Mouse (Mus musculus): ENCODE results near the gene Llgl2. TPM values are rescaled to one million over a fixed set of nuclear protein-coding genes. Genes with fewer than 3 reads are reported as not detected.

Gene Llgl2
- total and polyA plus RNA-seq, 3 experiments, result 18.4 to 20.3 (median 19.4) TPM

DNA sequence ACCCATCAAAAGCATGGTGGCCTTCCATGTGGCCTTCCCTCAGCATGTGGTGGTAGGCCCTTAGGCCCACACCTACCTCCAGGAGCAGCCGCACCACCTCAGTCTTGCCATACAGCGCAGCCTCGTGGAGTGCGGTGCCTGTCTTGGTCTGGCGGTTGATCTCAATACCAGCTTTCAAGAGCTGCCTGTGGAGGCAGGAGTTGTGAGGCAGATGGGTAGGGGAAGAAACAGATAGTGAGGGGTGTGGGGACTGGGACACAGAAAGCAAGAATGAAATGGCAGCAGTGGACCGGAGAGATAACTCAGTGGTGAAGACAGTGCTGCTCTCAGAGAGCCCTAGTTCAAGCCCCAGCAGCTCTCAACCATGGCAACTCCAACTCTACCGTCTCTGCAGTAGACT is 18.8 kb upstream of the Llgl2 start:
- TF ChIP-seq POLR2A (IDR thresholded peaks at IDR 0.05; ENCODE audit: insufficient read depth, low read depth, low read length) (no peak), EP300 (IDR thresholded peaks at IDR 0.05; ENCODE audit: insufficient read depth, low read depth, low read length) (no peak), CTCF (IDR thresholded peaks at IDR 0.05) (no peak)
- no peak for DNase-seq
- Histone ChIP-seq H3K36me3 (ENCODE audit: control insufficient read depth, insufficient read depth, low read length) (peaks cover 9% of the 10 kb centered on the region), H3K4me3 (no peak overlapping the region), H3K4me1 (ENCODE audit: control insufficient read depth, insufficient read depth, low read length) (peaks cover 21% of the 10 kb centered on the region), H3K79me2 (replicated peaks; ENCODE audit: control insufficient read depth, insufficient read depth, low read length) (0 out of 2 replicates have a peak, but pooled peaks cover 3% of the 10 kb centered on the region), H3K27me3 (ENCODE audit: control insufficient read depth, insufficient read depth, low read length) (no peaks in the 10 kb centered on the region), H3K9ac (ENCODE audit: low read depth, low read length) (no peak overlapping the region), H3K27ac (no peak overlapping the region)
- 90% methylated on average over 7 of the region's 7 CpGs for WGBS
- intact Hi-C loops (cut with DNase I), result no loop called here

DNA sequence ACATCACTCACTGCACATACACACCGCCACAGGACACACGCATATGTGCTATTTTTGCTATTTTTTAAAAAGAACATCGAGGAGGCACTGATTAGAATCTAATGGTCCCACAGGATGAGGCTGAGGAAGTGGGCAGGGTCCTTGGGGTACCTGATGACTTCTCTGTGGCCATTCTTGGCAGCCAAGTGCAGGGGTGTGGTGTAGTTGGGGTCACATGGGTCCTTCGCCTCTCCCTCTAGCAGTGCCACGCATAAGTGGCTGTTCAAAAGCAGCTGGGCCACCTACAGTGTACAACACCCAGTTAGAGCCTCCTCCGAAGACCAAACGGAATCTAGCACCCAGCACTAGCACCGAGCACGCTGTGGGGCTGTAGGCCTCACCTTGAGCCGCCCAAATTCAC is 17.7 kb upstream of the Llgl2 start:
- H3K79me2 ChIP-seq (replicated peaks; ENCODE audit: control insufficient read depth, insufficient read depth, low read length), result peaks cover 3% of the 10 kb centered on the region; the same call in 1 of the 2 replicates
- intact Hi-C loops (cut with DNase I), result no loop called here
- peaks cover 23% of the 10 kb centered on the region for H3K4me1 ChIP-seq (ENCODE audit: control insufficient read depth, insufficient read depth, low read length)
- peak overlapping the region; percentile 94 for H3K27ac ChIP-seq
- no peak for TF ChIP-seq CTCF (IDR thresholded peaks at IDR 0.05)
- TF ChIP-seq EP300 (IDR thresholded peaks at IDR 0.05; ENCODE audit: insufficient read depth, low read depth, low read length), result 0 out of 2 replicates have a peak, but pooled peaks have one; percentile 37
- TF ChIP-seq POLR2A (IDR thresholded peaks at IDR 0.05; ENCODE audit: insufficient read depth, low read depth, low read length), result 0 out of 2 replicates have a peak, but pooled peaks have one; percentile 13
- H3K9ac ChIP-seq (ENCODE audit: low read depth, low read length), result 0 out of 2 replicates have a peak overlapping the region, but pooled peaks have one; percentile 23
- peak; percentile 59 to 60 for DNase-seq
- WGBS, result 60% methylated on average over 10 of the region's 10 CpGs
- H3K36me3 ChIP-seq (ENCODE audit: control insufficient read depth, insufficient read depth, low read length), result peaks cover 9% of the 10 kb centered on the region
- peak overlapping the region; percentile 10; the same call in 1 of the 2 replicates for H3K4me3 ChIP-seq
- H3K27me3 ChIP-seq (ENCODE audit: control insufficient read depth, insufficient read depth, low read length), result no peaks in the 10 kb centered on the region

DNA sequence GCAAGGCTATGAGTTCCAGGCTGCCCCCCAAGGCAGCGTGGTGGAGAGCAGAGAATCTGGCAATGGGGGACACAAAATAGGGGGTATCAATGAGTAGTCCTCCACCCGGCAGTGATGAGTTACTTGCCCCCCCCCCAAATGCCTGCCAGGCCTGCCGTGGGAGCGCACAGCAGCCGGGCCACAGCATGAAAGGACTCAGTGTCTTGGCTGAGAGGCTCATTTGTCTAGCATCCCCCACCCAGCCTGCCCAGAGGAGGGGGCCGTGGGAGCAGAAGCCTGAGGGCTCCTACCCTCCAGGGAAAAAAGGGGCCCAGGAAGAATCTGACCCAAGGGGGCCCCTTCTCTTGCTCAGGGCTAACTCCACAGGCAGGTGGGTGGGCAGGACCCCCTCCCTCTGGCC is 16.5 kb upstream of the Llgl2 start:
- Histone ChIP-seq H3K9ac (ENCODE audit: low read depth, low read length) (peak overlapping the region; percentile 7; the same call in 1 of the 2 replicates), H3K4me1 (ENCODE audit: control insufficient read depth, insufficient read depth, low read length) (peaks cover 23% of the 10 kb centered on the region), H3K36me3 (ENCODE audit: control insufficient read depth, insufficient read depth, low read length) (peaks cover 9% of the 10 kb centered on the region), H3K27me3 (ENCODE audit: control insufficient read depth, insufficient read depth, low read length) (no peaks in the 10 kb centered on the region), H3K27ac (peak overlapping the region; percentile 94), H3K79me2 (replicated peaks; ENCODE audit: control insufficient read depth, insufficient read depth, low read length) (peaks cover 3% of the 10 kb centered on the region; the same call in 1 of the 2 replicates), H3K4me3 (no peak overlapping the region)
- no peak for DNase-seq
- WGBS, result 76% methylated on average over 6 of the region's 6 CpGs
- no peak for TF ChIP-seq POLR2A (IDR thresholded peaks at IDR 0.05; ENCODE audit: insufficient read depth, low read depth, low read length)
- TF ChIP-seq EP300 (IDR thresholded peaks at IDR 0.05; ENCODE audit: insufficient read depth, low read depth, low read length), result no peak
- no peak for TF ChIP-seq CTCF (IDR thresholded peaks at IDR 0.05)
- intact Hi-C loops (cut with DNase I), result no loop called here

DNA sequence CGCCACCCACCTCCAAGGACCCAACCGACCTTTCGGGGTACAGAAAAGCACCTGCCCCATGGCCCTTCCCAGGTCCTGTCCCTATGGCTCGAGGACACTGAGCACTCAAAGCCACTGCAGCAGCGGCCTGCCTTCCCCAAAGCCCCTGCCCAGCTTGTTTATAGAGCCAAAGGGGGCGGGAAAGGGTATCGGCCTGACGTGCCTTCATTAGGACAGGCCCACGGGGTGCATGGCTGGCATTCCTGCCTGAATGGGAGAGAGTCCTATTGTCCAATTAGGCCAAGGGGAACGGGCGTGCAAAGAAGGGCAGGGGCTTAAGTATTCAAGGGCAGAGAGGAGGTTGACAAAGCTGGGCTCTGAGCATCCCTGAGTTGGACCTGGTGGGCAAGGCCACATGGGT is 15.9 kb upstream of the Llgl2 start:
- peak in 1 of 2 experiments; percentile 46 for DNase-seq
- H3K27ac ChIP-seq, result peak overlapping the region; percentile 94
- peaks cover 23% of the 10 kb centered on the region for H3K4me1 ChIP-seq (ENCODE audit: control insufficient read depth, insufficient read depth, low read length)
- H3K27me3 ChIP-seq (ENCODE audit: control insufficient read depth, insufficient read depth, low read length), result no peaks in the 10 kb centered on the region
- 57% methylated on average over 11 of the region's 11 CpGs for WGBS
- H3K79me2 ChIP-seq (replicated peaks; ENCODE audit: control insufficient read depth, insufficient read depth, low read length), result peaks cover 4% of the 10 kb centered on the region; the same call in 1 of the 2 replicates
- TF ChIP-seq CTCF (IDR thresholded peaks at IDR 0.05), result no peak
- no peak for TF ChIP-seq EP300 (IDR thresholded peaks at IDR 0.05; ENCODE audit: insufficient read depth, low read depth, low read length)
- TF ChIP-seq POLR2A (IDR thresholded peaks at IDR 0.05; ENCODE audit: insufficient read depth, low read depth, low read length), result no peak
- intact Hi-C loops (cut with DNase I), result no loop called here
- H3K36me3 ChIP-seq (ENCODE audit: control insufficient read depth, insufficient read depth, low read length), result peaks cover 9% of the 10 kb centered on the region
- peak overlapping the region; percentile 39 for H3K4me3 ChIP-seq
- H3K9ac ChIP-seq (ENCODE audit: low read depth, low read length), result peak overlapping the region; percentile 47

DNA sequence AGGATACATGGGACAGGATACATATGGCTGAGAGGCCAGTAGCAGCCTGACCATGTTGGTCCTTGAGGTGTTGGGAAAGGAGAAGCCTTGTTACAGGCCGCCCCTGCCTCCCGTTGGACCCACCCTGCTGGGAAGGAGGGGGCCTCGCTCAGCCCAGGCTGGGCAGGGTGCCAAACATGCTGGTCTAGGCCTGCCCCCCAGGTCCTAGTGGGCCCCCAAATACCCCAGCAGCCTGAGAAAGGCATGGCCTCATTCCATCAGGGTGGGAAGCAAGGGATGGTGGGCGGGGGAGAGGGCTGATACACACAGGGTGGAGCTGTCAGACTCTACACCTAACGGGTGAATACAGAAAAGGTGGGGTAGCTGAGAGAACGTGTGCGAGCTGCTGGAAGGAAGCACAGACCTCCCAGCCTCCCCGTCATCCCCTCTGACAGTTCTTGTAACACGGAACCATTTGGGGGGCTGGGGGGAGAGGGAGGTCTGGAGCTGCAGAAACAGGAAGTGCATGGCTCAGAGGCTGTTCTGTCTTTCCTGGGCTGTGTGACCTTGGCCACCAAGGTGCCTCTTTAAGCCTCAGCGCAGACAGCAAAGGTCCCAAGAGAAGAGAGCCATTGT is 15.0 kb upstream of the Llgl2 start:
- peaks cover 20% of the 10 kb centered on the region for H3K4me1 ChIP-seq (ENCODE audit: control insufficient read depth, insufficient read depth, low read length)
- H3K9ac ChIP-seq (ENCODE audit: low read depth, low read length), result peak overlapping the region; percentile 47
- intact Hi-C loops (cut with DNase I), result loop anchor here (1.0 kb wide), 1 partner anchor 30 kb away; no protein-coding TSS in a partner anchor
- TF ChIP-seq EP300 (IDR thresholded peaks at IDR 0.05; ENCODE audit: insufficient read depth, low read depth, low read length) (no peak), POLR2A (IDR thresholded peaks at IDR 0.05; ENCODE audit: insufficient read depth, low read depth, low read length) (no peak), CTCF (IDR thresholded peaks at IDR 0.05) (no peak)
- H3K4me3 ChIP-seq, result peak overlapping the region; percentile 39
- peak overlapping the region; percentile 94 for H3K27ac ChIP-seq
- peak; percentile 65 to 70 for DNase-seq
- WGBS, result 17% methylated on average over 10 of the region's 10 CpGs
- H3K36me3 ChIP-seq (ENCODE audit: control insufficient read depth, insufficient read depth, low read length), result peaks cover 9% of the 10 kb centered on the region
- peaks cover 4% of the 10 kb centered on the region; the same call in 1 of the 2 replicates for H3K79me2 ChIP-seq (replicated peaks; ENCODE audit: control insufficient read depth, insufficient read depth, low read length)
- no peaks in the 10 kb centered on the region for H3K27me3 ChIP-seq (ENCODE audit: control insufficient read depth, insufficient read depth, low read length)

DNA sequence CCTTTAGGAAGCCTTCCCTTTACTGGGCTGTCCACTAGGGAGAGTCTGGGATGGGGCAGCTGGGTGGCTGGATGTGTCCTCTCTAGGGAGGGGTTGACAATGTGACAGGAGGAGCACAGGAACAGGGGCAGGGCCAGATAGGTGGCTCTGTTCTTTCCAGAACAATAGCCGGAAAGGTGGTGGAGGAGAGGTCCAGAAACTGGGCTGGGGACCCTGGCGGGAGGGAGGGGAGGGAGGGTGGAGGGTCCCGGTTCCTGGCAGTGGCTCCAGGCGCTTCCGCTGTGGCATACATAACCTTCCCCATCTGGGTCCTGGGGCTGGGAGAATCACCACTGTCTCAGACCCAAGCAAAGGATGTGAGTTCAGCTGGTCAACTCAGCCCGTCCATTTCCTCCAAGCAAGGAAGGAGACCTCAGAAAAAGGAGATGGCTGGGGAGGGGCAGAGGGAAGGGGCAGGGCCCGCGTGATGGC is 14.5 kb upstream of the Llgl2 start:
- Histone ChIP-seq H3K4me3 (peak overlapping the region; percentile 95), H3K36me3 (ENCODE audit: control insufficient read depth, insufficient read depth, low read length) (peaks cover 9% of the 10 kb centered on the region), H3K9ac (ENCODE audit: low read depth, low read length) (peak overlapping the region; percentile 78), H3K27me3 (ENCODE audit: control insufficient read depth, insufficient read depth, low read length) (no peaks in the 10 kb centered on the region), H3K4me1 (ENCODE audit: control insufficient read depth, insufficient read depth, low read length) (peaks cover 20% of the 10 kb centered on the region), H3K27ac (peak overlapping the region; percentile 94), H3K79me2 (replicated peaks; ENCODE audit: control insufficient read depth, insufficient read depth, low read length) (peaks cover 4% of the 10 kb centered on the region; the same call in 1 of the 2 replicates)
- DNase-seq, result peak; percentile 74 to 83
- WGBS, result 22% methylated on average over 8 of the region's 8 CpGs
- intact Hi-C loops (cut with DNase I), result loop anchor here (1.0 kb wide), 1 partner anchor 30 kb away; no protein-coding TSS in a partner anchor
- TF ChIP-seq EP300 (IDR thresholded peaks at IDR 0.05; ENCODE audit: insufficient read depth, low read depth, low read length), result peak; percentile 68; the same call in 1 of the 2 replicates
- TF ChIP-seq POLR2A (IDR thresholded peaks at IDR 0.05; ENCODE audit: insufficient read depth, low read depth, low read length), result peak; percentile 73
- TF ChIP-seq CTCF (IDR thresholded peaks at IDR 0.05), result peak; percentile 53
